Mouse (Mus musculus): ENCODE measurements around the gene Tmprss15.

The Tmprss15 gene

DNA sequence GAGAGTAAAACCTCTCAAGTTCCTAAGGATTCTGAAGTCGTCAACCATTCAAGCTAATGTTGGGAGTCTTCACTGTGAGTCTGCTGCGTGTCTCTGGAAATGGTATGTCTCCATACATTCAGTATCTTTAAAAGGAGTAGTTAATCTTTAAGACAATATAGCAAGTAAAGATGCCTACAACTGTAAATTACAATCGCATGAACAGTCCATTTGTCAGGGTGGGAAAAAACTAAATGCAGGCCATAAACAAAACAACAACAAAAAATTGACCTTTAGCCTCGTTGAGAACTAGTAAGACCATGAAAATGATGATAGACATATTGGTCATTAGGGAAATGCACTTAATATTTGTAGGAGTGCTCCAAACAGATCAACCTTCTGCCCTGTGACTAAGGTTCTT is at the start of gene Tmprss15:
TSS of gene Tmprss15 (minus strand) at position 101 of the 400 bp plus-strand sequence.
- no peak for DNase-seq (ENCODE audit: low spot score)

DNA sequence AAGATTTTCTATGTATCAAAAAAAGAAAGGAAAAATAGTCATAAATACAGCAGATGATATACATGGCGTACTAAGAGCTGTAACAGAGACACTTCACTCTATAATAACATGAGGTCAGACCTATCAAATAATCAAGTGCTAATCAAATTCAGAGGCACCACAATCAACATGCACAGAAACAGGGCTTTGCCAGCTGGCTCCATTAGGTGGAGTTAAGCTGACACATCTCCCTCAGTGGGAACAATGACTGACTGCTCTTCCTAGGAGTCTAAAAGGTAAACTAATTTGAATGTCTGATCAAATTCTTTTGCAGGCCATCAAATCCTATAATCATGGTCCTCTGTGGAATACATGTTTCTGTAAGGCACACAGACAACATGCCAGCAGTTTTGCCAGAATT is 24.0 kb upstream of the Tmprss15 start:
- no peak for DNase-seq (ENCODE audit: low spot score)

DNA sequence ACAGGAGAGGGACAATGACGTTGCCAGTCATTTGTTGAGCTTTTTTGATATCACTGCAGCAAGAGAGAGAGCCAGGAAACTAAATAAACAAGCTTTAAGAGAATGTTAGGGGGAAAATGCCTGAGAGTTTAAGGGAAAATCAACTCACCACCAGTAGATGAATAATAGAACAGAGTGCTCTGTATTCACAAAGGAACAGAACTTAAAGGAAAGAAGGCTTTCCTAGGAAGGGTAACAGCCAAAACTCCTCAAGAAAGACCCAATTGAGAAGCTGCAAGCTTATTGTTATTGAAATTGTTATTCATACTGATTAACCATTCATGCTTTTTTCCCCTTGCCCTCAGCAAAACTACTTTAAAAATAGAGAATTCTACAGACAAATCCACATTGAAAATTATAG is 18.6 kb upstream of the Tmprss15 start:
- DNase-seq (ENCODE audit: low spot score): no peak

DNA sequence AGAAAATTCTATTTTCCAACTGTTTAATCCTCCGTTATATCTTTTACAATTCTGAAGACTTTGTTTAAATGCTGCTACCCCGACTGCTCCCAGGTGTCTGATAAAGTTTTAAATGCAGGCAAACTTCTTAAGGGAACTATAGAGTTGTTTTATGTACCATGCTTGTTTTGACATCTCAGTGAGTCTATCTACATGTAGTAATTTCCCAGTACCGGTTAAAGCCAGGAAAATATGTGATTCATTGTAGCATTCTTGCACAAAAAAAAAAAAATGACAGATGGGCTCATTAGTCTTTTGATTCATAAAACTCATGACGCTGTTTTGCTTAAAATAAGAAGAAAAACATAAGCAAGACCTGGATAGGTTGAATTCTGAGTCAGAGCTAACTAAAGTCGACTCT is 18.1 kb upstream of the Tmprss15 start:
- no peak for DNase-seq (ENCODE audit: low spot score)

DNA sequence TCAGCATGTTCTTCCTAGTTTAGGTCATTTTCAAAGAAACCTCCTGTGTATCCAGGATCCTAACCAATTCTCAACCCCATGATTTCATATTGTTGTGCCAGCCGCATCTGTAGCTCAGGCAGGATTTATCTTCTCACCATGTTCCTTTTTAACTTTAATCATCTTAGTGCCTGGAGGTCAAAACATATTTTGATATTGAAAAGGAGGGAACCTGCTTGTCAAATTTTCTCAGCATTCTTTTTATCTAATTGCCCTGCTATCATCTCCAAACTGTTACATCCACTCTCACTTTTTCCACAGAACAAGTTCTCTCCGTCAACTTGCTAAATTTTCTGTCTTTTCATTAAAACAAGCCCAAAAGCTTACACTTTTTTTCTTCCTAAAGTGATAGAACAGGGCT is 9.4 kb upstream of the Tmprss15 start:
- DNase-seq (ENCODE audit: low spot score): no peak

DNA sequence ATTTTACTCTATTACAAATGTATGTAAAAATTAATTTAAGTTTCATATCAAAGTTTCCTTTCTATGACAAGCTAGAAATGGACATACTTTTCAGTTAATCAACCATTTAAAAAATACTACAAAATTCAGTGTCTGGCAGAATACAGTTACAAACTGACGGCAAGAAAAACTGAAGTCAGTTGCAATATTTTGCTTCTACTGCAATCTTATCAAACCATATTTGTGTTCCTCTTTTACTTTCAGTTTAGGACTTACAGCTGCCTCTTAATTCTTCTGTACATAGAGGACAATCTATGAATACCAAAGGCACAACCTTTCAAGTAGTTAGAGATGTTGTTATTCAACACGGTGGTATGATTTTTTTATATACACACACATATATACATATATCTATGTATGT is 7.4 kb upstream of the Tmprss15 start:
- DNase-seq (ENCODE audit: low spot score): no peak

DNA sequence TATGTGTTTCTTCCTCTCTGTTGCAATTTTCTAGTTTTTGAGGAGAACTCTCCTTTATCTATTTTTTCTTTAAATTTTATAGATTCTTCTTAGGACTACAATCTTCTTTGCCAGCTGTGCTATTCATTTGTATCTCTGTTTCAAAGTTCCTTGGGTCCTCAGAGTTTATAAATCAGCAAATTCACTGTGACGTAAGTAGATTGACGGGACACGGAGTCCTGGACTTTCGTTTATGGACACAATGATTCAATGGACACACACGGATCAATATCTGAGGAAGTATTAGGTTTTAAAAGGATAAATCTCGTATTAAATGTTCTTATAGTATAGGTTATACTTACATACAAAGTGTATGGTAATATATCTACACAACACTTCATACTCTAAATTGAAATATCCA is 4.3 kb downstream of the Tmprss15 start:
- DNase-seq (ENCODE audit: low spot score): no peak

DNA sequence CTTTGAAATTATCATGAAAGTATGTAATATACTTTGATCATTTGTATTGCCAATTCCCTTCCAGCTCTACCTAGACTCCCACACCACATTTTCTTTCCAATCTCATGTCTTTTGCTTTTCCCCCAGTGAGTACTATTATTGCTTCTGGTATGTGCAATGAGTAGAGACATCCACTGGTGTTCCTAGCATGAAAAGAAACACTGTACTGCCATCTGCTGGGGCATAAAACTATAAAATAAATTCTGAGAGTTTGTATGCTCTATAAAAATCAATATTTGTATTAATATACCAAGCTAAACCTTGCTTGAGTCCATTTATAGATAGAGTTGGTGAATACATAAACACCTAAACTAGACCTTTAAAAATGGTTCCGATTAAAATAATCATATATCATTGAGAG is 27.0 kb downstream of the Tmprss15 start:
- DNase-seq (ENCODE audit: low spot score): no peak

DNA sequence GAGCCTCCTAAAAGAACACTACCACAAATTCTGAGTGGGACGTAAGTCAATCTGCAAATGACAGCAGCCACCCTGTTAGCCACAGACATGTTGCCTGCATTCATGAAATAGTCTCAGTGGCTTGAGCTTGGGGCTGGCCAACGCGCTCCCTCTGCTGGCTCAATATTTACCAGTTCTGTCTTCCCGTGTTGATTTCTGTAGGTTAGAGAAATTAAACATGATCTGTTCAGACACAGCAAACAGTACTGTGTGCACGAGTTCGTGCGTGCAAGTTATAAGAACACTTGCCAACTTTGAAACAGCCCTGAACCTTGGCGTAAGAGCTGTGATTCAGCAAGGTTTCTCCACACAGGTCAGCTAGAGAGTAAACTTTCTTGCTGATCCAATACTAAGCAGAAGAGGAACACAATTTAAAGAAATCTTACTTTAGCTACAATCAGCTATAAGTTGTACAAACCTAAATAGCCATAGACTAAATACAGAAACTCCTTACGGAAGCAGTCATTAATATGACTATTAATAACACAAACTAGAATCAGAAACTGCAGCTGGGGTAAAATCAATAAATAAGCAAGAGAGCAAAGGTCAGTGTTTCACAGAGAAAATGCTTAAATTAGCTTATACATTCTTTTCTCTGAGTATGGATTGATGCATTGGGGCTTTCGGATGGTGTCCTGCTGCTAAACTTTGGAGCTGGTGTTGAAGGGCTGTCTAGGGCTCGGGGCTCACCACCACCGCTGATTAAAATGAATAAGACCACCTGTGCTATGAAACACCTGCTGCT is 31.9 kb downstream of the Tmprss15 start:
- DNase-seq (ENCODE audit: low spot score): no peak

DNA sequence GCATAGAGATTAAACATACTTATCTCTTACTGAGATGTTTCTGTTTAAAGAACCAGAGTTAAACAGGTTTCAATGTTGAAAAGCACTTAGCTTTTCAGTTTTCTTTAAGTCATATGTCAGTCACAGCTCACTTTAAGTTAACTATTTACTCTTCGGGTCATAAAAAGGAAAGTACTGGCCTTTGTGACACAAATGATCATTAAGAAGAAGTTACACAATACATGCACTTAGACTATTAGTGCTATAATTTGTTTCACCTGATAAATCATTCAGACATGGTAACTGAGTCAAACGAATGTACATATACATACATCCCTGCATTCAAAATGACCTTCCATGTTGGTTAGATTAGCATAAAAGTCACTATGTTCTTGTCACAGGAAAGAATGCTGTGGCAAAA is 58.3 kb downstream of the Tmprss15 start:
- no peak for DNase-seq (ENCODE audit: low spot score)

DNA sequence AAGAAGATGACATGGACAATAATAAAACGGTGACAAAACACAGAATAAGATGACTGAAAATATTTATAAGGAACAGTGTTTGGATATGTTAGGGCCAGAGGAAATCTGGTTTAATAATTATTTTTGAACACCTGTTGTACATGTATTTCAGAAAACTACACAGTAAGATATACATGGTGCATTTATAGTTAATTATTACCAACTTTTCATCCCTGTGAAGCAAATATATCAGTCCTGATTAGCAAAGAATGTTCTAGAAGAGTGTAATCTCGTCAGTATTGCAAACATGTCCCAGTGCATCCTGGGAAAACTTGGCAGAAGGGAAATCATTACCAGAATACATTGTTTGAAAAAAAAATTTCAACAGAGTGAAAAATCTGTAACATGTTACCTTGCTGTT is 88.1 kb downstream of the Tmprss15 start:
- DNase-seq (ENCODE audit: low spot score): no peak

DNA sequence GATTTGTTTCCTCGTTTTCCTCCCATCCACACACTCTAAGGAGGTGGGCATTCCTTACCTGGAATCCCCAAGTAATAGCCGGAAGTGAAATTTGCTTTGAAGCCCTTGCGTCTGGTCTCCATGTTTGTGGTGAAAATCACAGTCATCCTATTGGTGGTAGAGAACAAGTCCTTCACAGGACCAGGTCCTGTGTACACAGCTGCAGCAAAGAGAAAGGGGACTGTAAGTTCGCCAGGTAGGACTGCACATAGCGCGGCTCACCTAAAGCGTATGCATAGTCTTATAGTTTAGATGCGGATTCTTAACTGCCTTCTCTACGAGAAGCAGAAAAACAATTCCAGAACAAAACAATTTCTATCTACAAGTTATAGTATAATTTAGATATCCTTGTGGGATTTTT is 89.2 kb downstream of the Tmprss15 start:
- no peak for DNase-seq (ENCODE audit: low spot score)

DNA sequence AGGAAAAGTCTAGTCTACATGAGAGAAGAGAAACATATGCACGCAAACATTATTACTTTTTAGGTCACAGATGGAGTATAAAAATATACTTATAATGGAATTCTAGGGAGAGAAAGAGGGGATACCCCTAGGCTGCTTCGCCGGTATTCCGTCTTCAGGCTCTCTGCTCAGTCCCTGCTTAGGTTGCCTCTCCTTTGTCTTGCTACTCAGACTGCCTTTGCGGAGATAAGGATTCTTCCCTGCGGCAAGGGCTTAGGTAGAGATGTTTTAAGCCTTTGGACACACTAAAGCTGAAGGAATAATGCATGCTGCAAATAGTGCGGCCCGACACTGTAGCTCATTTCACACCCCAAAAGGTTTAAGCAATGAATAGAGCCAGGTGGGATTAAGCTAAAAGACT is 114.5 kb downstream of the Tmprss15 start:
- DNase-seq (ENCODE audit: low spot score): no peak

DNA sequence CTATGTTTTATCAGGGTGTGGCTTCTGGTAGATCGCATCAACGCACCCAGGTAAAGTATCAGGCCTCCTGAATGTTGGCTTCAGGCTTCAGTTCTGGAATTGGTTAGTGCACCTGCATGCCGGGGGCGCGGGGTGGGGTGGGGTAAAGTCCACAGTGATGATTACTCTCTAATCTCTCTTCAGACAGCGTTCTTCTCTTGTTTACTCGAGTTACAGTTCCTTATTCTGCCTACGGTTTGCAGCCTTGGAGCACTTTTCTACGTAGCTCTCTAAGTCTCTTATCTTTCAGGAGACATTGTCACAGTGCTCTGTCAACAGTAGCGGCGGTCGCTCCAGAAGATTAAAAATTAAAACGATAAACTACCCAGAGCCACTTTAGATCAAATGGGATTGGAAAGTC is 116.8 kb downstream of the Tmprss15 start:
- no peak for DNase-seq (ENCODE audit: low spot score)

DNA sequence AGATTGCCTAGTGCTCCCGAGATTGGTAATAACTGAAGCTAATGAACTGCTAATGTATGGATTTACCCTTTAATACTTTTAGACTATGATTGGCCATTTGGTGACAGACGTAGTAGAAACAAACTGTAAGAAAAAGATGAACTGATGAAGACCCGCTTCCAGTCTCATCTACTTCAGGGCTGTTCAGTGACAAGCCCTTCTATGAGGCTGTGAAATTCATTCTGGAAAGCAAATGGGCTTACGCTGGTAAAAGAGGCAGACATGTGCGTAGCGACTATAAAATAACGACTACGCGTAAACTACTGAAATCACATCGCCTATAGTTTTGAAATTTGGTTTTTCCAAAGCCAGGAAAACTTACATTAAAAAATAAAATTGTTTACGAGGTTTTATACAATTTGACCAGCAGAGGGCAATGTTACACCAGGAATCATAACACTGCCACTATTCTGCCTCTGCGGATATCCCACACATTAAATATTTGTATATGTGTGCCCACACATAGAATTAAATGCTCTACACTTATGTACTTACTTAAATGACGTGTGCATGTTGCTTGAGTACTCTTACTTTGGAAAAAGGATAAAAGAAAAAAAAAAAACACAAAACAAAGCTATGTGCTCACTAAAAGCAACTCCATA is 121.7 kb downstream of the Tmprss15 start:
- peak; percentile 32 for DNase-seq (ENCODE audit: low spot score)

DNA sequence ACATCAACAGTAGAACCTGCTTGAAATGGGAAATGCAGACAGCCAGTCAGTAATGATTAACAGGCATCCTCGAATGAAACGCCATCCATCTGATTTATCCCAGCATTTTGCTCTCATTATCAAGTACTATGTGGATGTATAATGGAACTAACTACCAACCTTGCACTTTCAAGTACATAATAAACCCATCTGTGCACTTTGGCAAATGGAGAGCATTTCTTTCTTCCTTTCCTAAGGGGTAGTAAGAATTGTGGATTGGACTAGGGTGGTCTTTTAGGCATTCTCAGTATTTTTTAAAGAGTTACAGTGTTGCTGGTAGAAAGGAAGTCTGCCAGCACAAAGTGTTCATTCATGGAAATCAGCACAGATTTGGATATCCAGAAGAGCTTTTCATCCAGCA is 133.5 kb downstream of the Tmprss15 start:
- DNase-seq (ENCODE audit: low spot score): no peak

DNA sequence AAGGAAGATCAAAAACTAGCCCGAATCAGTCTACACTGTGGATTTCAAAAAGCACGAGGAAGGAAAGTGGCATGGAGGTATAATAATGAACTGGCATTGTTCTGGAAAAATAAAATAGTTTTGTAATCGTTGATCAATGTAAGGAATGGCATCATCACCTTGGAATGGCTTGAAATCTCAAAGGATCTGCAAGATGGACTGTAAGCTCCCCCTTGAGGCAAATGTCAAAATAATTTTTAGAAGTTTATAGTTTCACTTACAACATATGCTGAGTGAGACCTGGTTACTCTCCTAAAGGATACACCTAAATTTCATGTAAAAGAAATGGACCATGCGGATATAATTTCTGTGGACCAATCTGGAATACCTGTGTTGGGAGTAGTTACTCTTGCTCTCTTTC is 140.5 kb downstream of the Tmprss15 start:
- DNase-seq (ENCODE audit: low spot score): no peak

DNA sequence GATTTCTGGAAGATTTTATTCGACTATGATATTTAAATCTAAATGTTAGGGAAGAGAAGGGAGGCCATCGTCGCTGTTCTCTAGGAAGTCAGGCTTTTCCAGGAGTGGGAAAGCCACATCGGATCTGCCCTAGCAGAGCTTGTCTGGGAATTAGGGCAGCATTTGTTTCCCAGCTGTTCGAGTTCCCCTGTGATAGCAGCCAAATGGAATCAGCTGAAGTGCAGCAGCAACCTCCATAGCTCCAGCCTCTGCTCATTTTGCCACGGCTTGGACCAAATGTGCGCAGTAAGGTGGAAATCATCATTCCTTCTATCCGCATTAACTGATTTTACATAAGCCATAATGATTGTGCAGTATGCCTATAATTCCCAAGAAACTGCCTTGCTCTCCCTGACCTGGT is 153.1 kb downstream of the Tmprss15 start:
- no peak for DNase-seq (ENCODE audit: low spot score)

DNA sequence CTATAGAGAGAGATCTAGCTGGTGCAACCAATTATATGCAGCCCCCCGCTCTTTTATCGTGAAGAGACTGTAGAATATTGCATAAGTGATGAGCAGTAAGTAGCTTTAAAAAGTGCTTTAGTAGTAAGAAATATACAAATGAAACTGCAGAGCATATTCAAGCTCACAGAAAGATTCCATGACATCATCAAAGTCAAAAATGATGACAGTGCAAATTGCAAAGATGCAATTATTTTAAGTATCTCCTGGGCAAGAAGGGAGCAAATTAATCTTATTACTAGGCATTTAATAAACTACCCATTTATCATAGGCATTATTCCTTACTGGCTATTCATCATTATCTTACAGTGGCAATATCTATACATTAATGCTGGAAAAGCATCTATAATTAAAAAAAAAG is 156.6 kb downstream of the Tmprss15 start:
- DNase-seq (ENCODE audit: low spot score): no peak

DNA sequence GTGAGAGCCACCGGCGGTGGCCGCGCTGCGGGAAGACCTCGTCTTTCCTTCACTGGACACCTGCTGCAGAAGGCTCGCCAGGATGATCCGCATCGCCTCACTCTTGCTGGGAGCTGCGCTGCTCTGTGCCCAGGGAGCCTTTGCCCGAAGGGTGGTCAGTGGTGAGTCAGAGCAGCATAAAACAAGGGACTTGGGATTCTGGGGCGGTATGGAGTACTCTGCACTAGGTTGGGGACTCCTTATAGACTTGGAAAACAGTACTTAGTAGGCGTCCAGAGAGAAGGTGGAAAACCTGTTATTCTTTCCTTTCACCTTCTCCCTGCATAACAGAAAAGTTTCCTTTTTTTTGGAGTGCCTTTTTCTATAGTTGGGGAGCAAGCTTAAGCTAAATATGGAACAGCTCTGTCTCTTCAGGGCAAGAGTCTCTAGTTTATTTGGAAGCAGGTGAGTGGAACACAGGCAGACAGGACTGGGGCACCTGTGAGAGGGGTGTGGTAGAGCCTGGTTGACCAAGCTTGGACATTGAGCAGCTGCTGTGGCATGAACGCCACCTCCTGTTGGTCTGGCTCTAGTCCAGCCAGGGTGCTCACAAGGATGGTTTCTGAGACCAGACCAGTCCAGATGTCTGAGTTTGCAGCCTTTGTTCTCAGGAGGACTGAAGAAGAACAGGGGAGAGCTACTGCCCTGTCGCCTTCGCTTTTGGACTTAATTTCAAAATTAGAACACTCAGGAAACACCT is 159.4 kb downstream of the Tmprss15 start:
- DNase-seq (ENCODE audit: low spot score): no peak

DNA sequence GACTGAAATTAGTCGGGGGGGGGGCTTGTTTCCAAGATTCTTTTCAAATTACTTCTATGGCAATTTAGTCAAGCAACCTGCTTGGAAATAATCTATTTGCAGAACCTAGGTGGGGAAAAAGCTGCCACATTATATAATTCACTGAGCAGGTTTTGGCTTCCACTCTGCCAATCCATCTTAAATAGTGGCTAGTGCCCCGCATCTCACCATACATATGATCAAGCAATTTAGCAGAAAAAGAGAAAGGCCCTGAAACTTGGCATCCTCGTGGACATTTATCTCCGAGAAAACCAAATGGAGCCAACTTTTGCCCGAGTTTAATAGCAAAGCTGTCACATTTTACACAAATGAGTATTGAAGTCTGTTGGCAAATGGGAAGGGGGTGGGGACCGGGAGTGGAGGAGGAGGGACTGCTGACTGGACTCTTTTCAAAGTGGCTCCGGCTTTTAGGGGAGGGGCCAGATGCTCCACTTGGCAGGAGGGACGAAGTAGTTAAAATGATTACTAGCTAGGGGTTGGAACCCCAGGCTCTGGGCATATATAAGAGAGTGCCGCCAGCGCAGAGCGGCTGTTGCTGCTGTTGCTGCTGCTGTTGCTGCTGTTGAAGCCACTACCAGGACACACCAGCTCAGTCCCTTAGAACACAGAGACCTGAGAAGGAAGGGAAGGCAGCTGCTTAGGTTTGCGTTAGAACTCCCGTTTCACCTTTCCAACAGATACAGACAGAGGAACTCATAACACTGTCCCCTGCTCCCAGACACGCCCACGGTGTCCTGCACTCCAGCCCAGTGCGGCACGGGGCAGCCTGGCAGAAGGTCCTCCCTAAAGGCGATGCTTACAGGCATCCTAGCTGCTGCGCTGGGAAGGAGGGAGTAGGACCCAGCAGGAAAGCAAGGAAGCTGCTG is 160.3 kb downstream of the Tmprss15 start, which contains the start of gene Chodl:
TSS of gene Chodl (plus strand) at position 567 of the 905 bp plus-strand sequence.
- no peak for DNase-seq (ENCODE audit: low spot score)

DNA sequence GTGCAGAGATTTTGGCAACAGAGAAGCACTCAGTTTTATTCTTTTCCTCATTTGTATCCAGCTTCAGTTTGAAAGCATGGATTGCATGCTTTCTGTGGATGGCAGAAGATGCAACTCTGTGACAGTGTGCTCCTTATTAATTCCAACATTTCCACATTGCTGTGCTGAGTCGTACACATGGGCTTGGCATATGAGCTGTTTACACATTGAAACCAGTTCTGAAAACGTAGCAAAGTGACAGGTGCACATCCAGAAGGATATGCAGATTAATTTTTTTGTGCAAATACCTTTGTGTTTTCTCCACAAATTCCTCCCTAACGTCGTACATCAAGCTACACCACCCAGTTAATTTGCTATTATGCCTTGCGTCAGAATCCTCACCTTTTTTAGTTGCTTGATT is 168.3 kb downstream of the Tmprss15 start:
- no peak for DNase-seq (ENCODE audit: low spot score)

Measured in MN1 (cell line).